Mouse (Mus musculus) spleen, adult 12 weeks (tissue): ENCODE results near the gene Utp15.

ENCODE experiments used
- DNase-seq: peaks from one replicate; pipeline ENCODE4 v3.0.0; 2022; ENCODE audit warnings: low spot score

Utp15 gene

GRCm38 (mm10) chr13:98249594-98249993 is 13.2 kb downstream of the Utp15 start:
- DNase-seq: no peak

- no peak for DNase-seq
Observed at GRCm38 (mm10) chr13:98245386-98245785, 17.5 kb downstream of the Utp15 start.

- DNase-seq: no peak
Observed at GRCm38 (mm10) chr13:98244571-98245350, 18.1 kb downstream of the Utp15 start.

GRCm38 (mm10) chr13:98241531-98242282 is 21.1 kb downstream of the Utp15 start:
- DNase-seq: no peak

GRCm38 (mm10) chr13:98239978-98240641 is 22.7 kb downstream of the Utp15 start:
- DNase-seq: peak; percentile 11

GRCm38 (mm10) chr13:98235451-98235850 is 27.4 kb downstream of the Utp15 start:
- DNase-seq: no peak

GRCm38 (mm10) chr13:98230511-98230910 is 32.3 kb downstream of the Utp15 start:
- DNase-seq: no peak

- no peak for DNase-seq
Observed at GRCm38 (mm10) chr13:98226225-98226624, 36.6 kb downstream of the Utp15 start.

GRCm38 (mm10) chr13:98222848-98223247 is 40.0 kb downstream of the Utp15 start:
- no peak for DNase-seq

- DNase-seq: no peak
Observed at GRCm38 (mm10) chr13:98210137-98210536, 52.7 kb downstream of the Utp15 start.

GRCm38 (mm10) chr13:98208842-98209241 is 54.0 kb downstream of the Utp15 start:
- no peak for DNase-seq

GRCm38 (mm10) chr13:98206546-98206870 is 56.3 kb downstream of the Utp15 start:
- no peak for DNase-seq

- DNase-seq: peak; percentile 31
Observed at GRCm38 (mm10) chr13:98205771-98206545, 56.9 kb downstream of the Utp15 start, which contains the start of gene Arhgef28. TSS of gene Arhgef28 (minus strand) at chr13:98206439.

- DNase-seq: no peak
Observed at GRCm38 (mm10) chr13:98205111-98205510, 57.7 kb downstream of the Utp15 start.

- DNase-seq: no peak
Observed at GRCm38 (mm10) chr13:98204371-98204770, 58.5 kb downstream of the Utp15 start.

GRCm38 (mm10) chr13:98201436-98201835 is 61.4 kb downstream of the Utp15 start:
- DNase-seq: no peak
